Mouse (Mus musculus): Measurements from ENCODE around the gene Specc1l. TPM values are rescaled to one million over a fixed set of nuclear protein-coding genes. Genes with fewer than 3 reads are reported as not detected.

Specc1l gene
- polyA plus RNA-seq, 1 experiment from 2014 or later = 20.4 TPM

- Histone ChIP-seq H3K27me3 (ENCODE audit: control insufficient read depth, insufficient read depth, low read length) (peaks cover under 1% of the 10 kb centered on the region; the same call in 1 of the 2 replicates), H3K9ac (ENCODE audit: low read length) (no peak overlapping the region), H3K36me3 (ENCODE audit: control insufficient read depth, insufficient read depth) (no peaks in the 10 kb centered on the region), H3K4me1 (ENCODE audit: control insufficient read depth, insufficient read depth, low read length) (peaks cover 24% of the 10 kb centered on the region), H3K27ac (ENCODE audit: low read length) (no peak overlapping the region), H3K4me2 (ENCODE audit: low read depth, low read length) (no peak overlapping the region), H3K9me3 (replicated peaks; ENCODE audit: control insufficient read depth, low read length) (no peaks in the 10 kb centered on the region), H3K4me3 (ENCODE audit: low read length) (no peak overlapping the region)
- ATAC-seq (replicated peaks; ENCODE audit: extremely low read depth, insufficient read depth, low FRiP score) = no peak
- 59% methylated on average over 6 of the region's 6 CpGs for WGBS
Measured at GRCm38 (mm10) chr10:75322966-75323365, 111.1 kb downstream of the Specc1l start.

GRCm38 (mm10) chr10:75323986-75324385, 112.1 kb downstream of the Specc1l start:
- Histone ChIP-seq H3K4me2 (ENCODE audit: low read depth, low read length) (no peak overlapping the region), H3K27me3 (ENCODE audit: control insufficient read depth, insufficient read depth, low read length) (no peaks in the 10 kb centered on the region), H3K4me3 (ENCODE audit: low read length) (no peak overlapping the region), H3K9me3 (replicated peaks; ENCODE audit: control insufficient read depth, low read length) (no peaks in the 10 kb centered on the region), H3K9ac (ENCODE audit: low read length) (no peak overlapping the region), H3K36me3 (ENCODE audit: control insufficient read depth, insufficient read depth) (no peaks in the 10 kb centered on the region), H3K4me1 (ENCODE audit: control insufficient read depth, insufficient read depth, low read length) (peaks cover 24% of the 10 kb centered on the region), H3K27ac (ENCODE audit: low read length) (no peak overlapping the region)
- 76% methylated on average over 8 of the region's 8 CpGs for WGBS
- ATAC-seq (replicated peaks; ENCODE audit: extremely low read depth, insufficient read depth, low FRiP score) = no peak

GRCm38 (mm10) chr10:75324391-75324790, 112.5 kb downstream of the Specc1l start:
- ATAC-seq (replicated peaks; ENCODE audit: extremely low read depth, insufficient read depth, low FRiP score) = no peak
- Histone ChIP-seq H3K9ac (ENCODE audit: low read length) (no peak overlapping the region), H3K4me2 (ENCODE audit: low read depth, low read length) (no peak overlapping the region), H3K4me1 (ENCODE audit: control insufficient read depth, insufficient read depth, low read length) (peaks cover 24% of the 10 kb centered on the region), H3K36me3 (ENCODE audit: control insufficient read depth, insufficient read depth) (no peaks in the 10 kb centered on the region), H3K27me3 (ENCODE audit: control insufficient read depth, insufficient read depth, low read length) (no peaks in the 10 kb centered on the region), H3K27ac (ENCODE audit: low read length) (no peak overlapping the region), H3K4me3 (ENCODE audit: low read length) (no peak overlapping the region), H3K9me3 (replicated peaks; ENCODE audit: control insufficient read depth, low read length) (no peaks in the 10 kb centered on the region)
- 71% methylated on average over 10 of the region's 10 CpGs for WGBS

GRCm38 (mm10) chr10:75325821-75326220, 113.9 kb downstream of the Specc1l start:
- WGBS = 92% methylated on average over 23 of the region's 23 CpGs
- no peaks in the 10 kb centered on the region for H3K36me3 ChIP-seq (ENCODE audit: control insufficient read depth, insufficient read depth)
- no peak for ATAC-seq (replicated peaks; ENCODE audit: extremely low read depth, insufficient read depth, low FRiP score)

GRCm38 (mm10) chr10:75326553-75326952, 114.7 kb downstream of the Specc1l start:
- H3K27ac ChIP-seq (ENCODE audit: low read length) = peak overlapping the region; percentile 19; the same call in 1 of the 2 replicates
- H3K36me3 ChIP-seq (ENCODE audit: control insufficient read depth, insufficient read depth) = no peaks in the 10 kb centered on the region
- H3K9ac ChIP-seq (ENCODE audit: low read length) = no peak overlapping the region
- no peaks in the 10 kb centered on the region for H3K9me3 ChIP-seq (replicated peaks; ENCODE audit: control insufficient read depth, low read length)
- no peaks in the 10 kb centered on the region for H3K27me3 ChIP-seq (ENCODE audit: control insufficient read depth, insufficient read depth, low read length)
- H3K4me3 ChIP-seq (ENCODE audit: low read length) = no peak overlapping the region
- peaks cover 24% of the 10 kb centered on the region for H3K4me1 ChIP-seq (ENCODE audit: control insufficient read depth, insufficient read depth, low read length)
- peak; percentile 46; the same call in 1 of the 2 replicates for ATAC-seq (replicated peaks; ENCODE audit: extremely low read depth, insufficient read depth, low FRiP score)
- 45% methylated on average over 3 of the region's 3 CpGs for WGBS
- H3K4me2 ChIP-seq (ENCODE audit: low read depth, low read length) = peak overlapping the region; percentile 13; the same call in 1 of the 2 replicates

More at GRCm38 (mm10) chr10:75325821-75326220, 113.9 kb downstream of the Specc1l start:
- Histone ChIP-seq H3K27me3 (ENCODE audit: control insufficient read depth, insufficient read depth, low read length) (no peaks in the 10 kb centered on the region), H3K27ac (ENCODE audit: low read length) (no peak overlapping the region), H3K9me3 (replicated peaks; ENCODE audit: control insufficient read depth, low read length) (no peaks in the 10 kb centered on the region), H3K4me3 (ENCODE audit: low read length) (no peak overlapping the region), H3K9ac (ENCODE audit: low read length) (no peak overlapping the region), H3K4me1 (ENCODE audit: control insufficient read depth, insufficient read depth, low read length) (peaks cover 24% of the 10 kb centered on the region), H3K4me2 (ENCODE audit: low read depth, low read length) (no peak overlapping the region)

- Histone ChIP-seq H3K9me3 (replicated peaks; ENCODE audit: control insufficient read depth, low read length) (no peaks in the 10 kb centered on the region), H3K27me3 (ENCODE audit: control insufficient read depth, insufficient read depth, low read length) (no peaks in the 10 kb centered on the region), H3K4me2 (ENCODE audit: low read depth, low read length) (peak overlapping the region; percentile 13; the same call in 1 of the 2 replicates), H3K36me3 (ENCODE audit: control insufficient read depth, insufficient read depth) (0 out of 2 replicates have a peak, but pooled peaks cover 3% of the 10 kb centered on the region), H3K4me3 (ENCODE audit: low read length) (no peak overlapping the region), H3K4me1 (ENCODE audit: control insufficient read depth, insufficient read depth, low read length) (peaks cover 24% of the 10 kb centered on the region), H3K27ac (ENCODE audit: low read length) (peak overlapping the region; percentile 29; the same call in 1 of the 2 replicates), H3K9ac (ENCODE audit: low read length) (no peak overlapping the region)
- 46% methylated on average over 11 of the region's 11 CpGs for whole genome bisulfite sequencing
- no peak for ATAC-seq (replicated peaks; ENCODE audit: extremely low read depth, insufficient read depth, low FRiP score)
Measured at GRCm38 (mm10) chr10:75327081-75327480, 115.2 kb downstream of the Specc1l start.

- ATAC-seq (replicated peaks; ENCODE audit: extremely low read depth, insufficient read depth, low FRiP score) = no peak
- Histone ChIP-seq H3K27ac (ENCODE audit: low read length) (no peak overlapping the region), H3K4me2 (ENCODE audit: low read depth, low read length) (no peak overlapping the region), H3K4me3 (ENCODE audit: low read length) (no peak overlapping the region), H3K36me3 (ENCODE audit: control insufficient read depth, insufficient read depth) (0 out of 2 replicates have a peak, but pooled peaks cover 3% of the 10 kb centered on the region), H3K9me3 (replicated peaks; ENCODE audit: control insufficient read depth, low read length) (no peaks in the 10 kb centered on the region), H3K27me3 (ENCODE audit: control insufficient read depth, insufficient read depth, low read length) (no peaks in the 10 kb centered on the region), H3K9ac (ENCODE audit: low read length) (no peak overlapping the region), H3K4me1 (ENCODE audit: control insufficient read depth, insufficient read depth, low read length) (peaks cover 21% of the 10 kb centered on the region)
- 77% methylated on average over 4 of the region's 4 CpGs for WGBS
Measured at GRCm38 (mm10) chr10:75328201-75328704, 116.4 kb downstream of the Specc1l start.

GRCm38 (mm10) chr10:75332268-75332667, 120.4 kb downstream of the Specc1l start:
- H3K9me3 ChIP-seq (replicated peaks; ENCODE audit: control insufficient read depth, low read length) = no peaks in the 10 kb centered on the region
- H3K4me1 ChIP-seq (ENCODE audit: control insufficient read depth, insufficient read depth, low read length) = peaks cover 4% of the 10 kb centered on the region
- H3K9ac ChIP-seq (ENCODE audit: low read length) = no peak overlapping the region
- ATAC-seq (replicated peaks; ENCODE audit: extremely low read depth, insufficient read depth, low FRiP score) = no peak
- 0 out of 2 replicates have a peak, but pooled peaks cover 6% of the 10 kb centered on the region for H3K36me3 ChIP-seq (ENCODE audit: control insufficient read depth, insufficient read depth)
- no peak overlapping the region for H3K4me3 ChIP-seq (ENCODE audit: low read length)
- H3K27ac ChIP-seq (ENCODE audit: low read length) = no peak overlapping the region
- H3K4me2 ChIP-seq (ENCODE audit: low read depth, low read length) = no peak overlapping the region
- 72% methylated on average over 3 of the region's 3 CpGs for WGBS
- H3K27me3 ChIP-seq (ENCODE audit: control insufficient read depth, insufficient read depth, low read length) = no peaks in the 10 kb centered on the region

- Histone ChIP-seq H3K36me3 (ENCODE audit: control insufficient read depth, insufficient read depth) (0 out of 2 replicates have a peak, but pooled peaks cover 6% of the 10 kb centered on the region), H3K4me1 (ENCODE audit: control insufficient read depth, insufficient read depth, low read length) (no peaks in the 10 kb centered on the region), H3K4me3 (ENCODE audit: low read length) (no peak overlapping the region), H3K27ac (ENCODE audit: low read length) (no peak overlapping the region), H3K4me2 (ENCODE audit: low read depth, low read length) (no peak overlapping the region), H3K27me3 (ENCODE audit: control insufficient read depth, insufficient read depth, low read length) (no peaks in the 10 kb centered on the region), H3K9me3 (replicated peaks; ENCODE audit: control insufficient read depth, low read length) (no peaks in the 10 kb centered on the region), H3K9ac (ENCODE audit: low read length) (no peak overlapping the region)
- 90% methylated on average over 23 of the region's 23 CpGs for WGBS
- no peak for ATAC-seq (replicated peaks; ENCODE audit: extremely low read depth, insufficient read depth, low FRiP score)
Measured at GRCm38 (mm10) chr10:75333176-75333776, 121.4 kb downstream of the Specc1l start.

Data from heart, embryonic 16.5 days (tissue).